Mouse (Mus musculus) adrenal gland, postnatal 10 days (tissue): ENCODE data around the gene Fmo9. TPM values are rescaled to one million over a fixed set of nuclear protein-coding genes. Genes with fewer than 3 reads are reported as not detected.

Experiments used
- DNase-seq: peaks from one replicate; pipeline ENCODE4 v3.0.0; 2021; ENCODE audit warnings: mixed read lengths
- long read RNA-seq, 2 experiments: library from polyadenylated mRNA; stranded (forward); transcript quantifications; one replicate each; pipeline ENCODE4 v2.0.0; 2021
- microRNA-seq: library from miRNA; unstranded; fragments of <30 nt; microRNA quantifications from one replicate; pipeline ENCODE4 v1.2.0, GENCODE M21; 2021
- total RNA-seq, 2 experiments: library from RNA; stranded (reverse); gene quantifications; 2 replicates each; pipeline ENCODE4 v1.2.3; 2021

Fmo9 gene
- not detected for total RNA-seq
- long read RNA-seq, experiment 1, result 0 reads
- long read RNA-seq, experiment 2, result 0 reads

DNA sequence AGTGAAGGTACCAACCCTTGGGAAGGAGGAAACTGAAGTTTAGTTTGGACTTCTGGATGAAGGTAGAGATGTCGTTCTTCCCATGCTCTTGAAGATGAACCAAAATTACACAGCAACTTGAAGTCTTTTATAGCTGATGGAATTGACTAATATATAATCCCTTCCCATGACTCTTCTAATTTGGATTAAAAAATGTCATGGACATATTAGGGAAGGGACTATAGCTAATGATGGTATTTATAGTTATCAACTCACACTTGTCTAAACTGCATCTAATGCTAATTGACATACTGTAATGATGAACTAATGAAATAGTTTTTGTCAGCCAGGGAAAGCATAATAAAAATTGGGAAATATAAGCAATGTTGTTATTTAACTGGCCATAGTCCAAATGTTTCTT, at the start of gene Fmo9:
Gene Fmo9, minus strand, starts transcription at position 101 of the 400 bp plus-strand sequence.
- no peak for DNase-seq

GRCm38 (mm10) chr1:166730886-166731285, 49.2 kb upstream of the Fmo9 start:
- DNase-seq, result no peak

GRCm38 (mm10) chr1:166730215-166730614, 48.6 kb upstream of the Fmo9 start:
- no peak for DNase-seq

GRCm38 (mm10) chr1:166710861-166711260, 29.2 kb upstream of the Fmo9 start:
- no peak for DNase-seq

DNA sequence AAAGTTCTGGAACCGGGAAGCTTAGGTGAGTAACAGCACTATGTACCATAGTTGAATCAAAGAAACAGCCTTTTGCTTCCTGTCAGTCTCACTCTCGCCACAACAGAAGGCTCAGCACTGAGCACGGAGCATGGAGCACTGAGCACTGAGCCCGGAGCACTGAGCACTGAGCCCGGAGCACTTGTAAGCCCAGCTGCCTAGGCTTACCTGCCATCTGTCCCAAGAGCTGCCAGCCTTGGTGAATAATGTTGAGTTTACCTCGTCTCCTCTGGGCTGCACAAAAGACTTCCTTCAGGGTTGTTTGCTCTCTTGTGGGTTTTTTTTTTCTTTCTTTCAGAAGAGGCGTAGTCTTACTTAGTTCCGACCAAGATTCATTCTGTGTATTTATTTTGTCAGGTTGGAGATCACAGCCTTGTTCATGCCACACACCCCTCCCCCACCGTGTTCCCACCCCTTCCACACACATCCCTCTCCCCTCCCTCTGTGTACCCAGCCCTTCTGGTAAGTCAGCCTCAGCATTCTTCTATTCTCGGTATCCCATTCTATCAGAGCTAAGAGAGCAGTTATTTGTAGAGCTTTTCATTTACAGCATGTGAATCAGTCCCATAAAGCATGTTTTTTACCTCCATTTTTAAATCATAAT, 20.7 kb upstream of the Fmo9 start:
- no peak for DNase-seq

- no peak for DNase-seq
Measured at GRCm38 (mm10) chr1:166669264-166669663, 12.4 kb downstream of the Fmo9 start.

- DNase-seq, result no peak
Measured at GRCm38 (mm10) chr1:166660800-166661199, 20.8 kb downstream of the Fmo9 start.

DNA sequence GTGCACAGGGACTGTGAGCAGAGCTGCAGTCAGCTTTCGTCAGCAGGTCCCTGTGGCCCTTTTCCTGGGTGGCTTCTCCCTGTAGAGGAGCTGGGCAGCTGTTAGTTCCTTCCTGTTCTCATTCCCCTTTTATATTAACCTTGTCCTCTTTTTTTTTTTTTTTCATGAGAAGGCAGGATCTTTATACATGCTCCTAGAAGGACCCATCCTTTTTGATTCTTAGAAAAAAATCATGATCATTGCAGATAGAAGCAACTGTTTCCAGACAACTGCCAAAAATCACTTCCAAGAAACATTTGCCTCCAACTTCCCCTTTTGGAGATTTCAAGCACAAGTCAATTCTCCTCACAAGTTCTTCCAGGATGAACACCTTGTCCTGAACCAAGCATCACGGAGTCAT, 34.1 kb downstream of the Fmo9 start, which contains the start of gene Gm4847:
Gene Gm4847, minus strand, starts transcription at position 101 of the 400 bp plus-strand sequence.
- no peak for DNase-seq

Small RNAs within 50 kb of the gene (microRNA-seq; reads per million reads assigned to microRNA genes)
- not detected for gene Gm22992

Other genes with a start within 250 kb of the Fmo9 start
- gene Gm4846, start 184.3 kb downstream of the Fmo9 start, total RNA-seq, result not detected
- gene Gm4847, start 34.2 kb downstream of the Fmo9 start, total RNA-seq, result not detected